Comparison of ENCODE assay signal across 9 mouse cellular contexts in genomic region chr19:5511074-5511632, GRCm38 (mm10). TPM values are rescaled to one million over a fixed set of nuclear protein-coding genes. Genes with fewer than 3 reads are reported as not detected.
A peak's percentile ranks its signal among the peaks of the same experiment; 100 is the strongest.
DNase-seq lines count a peak whose midpoint lies in the region; ATAC-seq and TF ChIP-seq lines count a peak whose summit lies in the region.
"Had no signal": no experiment of that assay in that cellular context is flagged by ENCODE, and none has a peak within 500 bp of the region (broad histone marks: within the 10 kb centered on the region; RNA-seq: fewer than 3 reads in every experiment).

No protein-coding gene starts in this region.

- H3K4me3 ChIP-seq in gastrocnemius, adult 2 months: peak overlapping the region; percentile 93
- H3K4me3 ChIP-seq in CH12.LX (replicated peaks in 1 of 3; ENCODE audit: low read depth in 2 of 3, low read length in 2 of 3, poor library complexity in 1 of 3): peak overlapping the region; percentile 56 to 64 (median 63)
- peak overlapping the region; percentile 58 for H3K4me3 ChIP-seq in forebrain, embryonic 15.5 days
- H3K4me3 ChIP-seq in liver, embryonic 14.5 days (ENCODE audit: insufficient read depth in 1 of 2, low read depth in 2 of 2, low read length in 2 of 2): peak overlapping the region; percentile 70 to 74

- TF ChIP-seq CTCF in gastrocnemius, adult 2 months (IDR thresholded peaks at IDR 0.05): no peak
- no peak for TF ChIP-seq CTCF in CH12.LX (conservative IDR thresholded peaks at IDR 0.05 in 1 of 2, IDR thresholded peaks at IDR 0.05 in 1 of 2; ENCODE audit: low read depth in 2 of 2, low read length in 2 of 2)
- no peak for TF ChIP-seq CTCF in liver, embryonic 14.5 days (IDR thresholded peaks at IDR 0.05; ENCODE audit: low read depth)

- H3K27me3 ChIP-seq in CH12.LX (replicated peaks): peaks cover 3% of the 10 kb centered on the region
- no peaks in the 10 kb centered on the region for H3K27me3 ChIP-seq in forebrain, embryonic 15.5 days
- H3K27me3 ChIP-seq in liver, embryonic 14.5 days (ENCODE audit: control insufficient read depth, insufficient read depth, low read length): no peaks in the 10 kb centered on the region

- H3K4me2 ChIP-seq in CH12.LX (ENCODE audit: insufficient read depth, low read depth, poor library complexity, severe bottlenecking): peak overlapping the region; percentile 86
- peak overlapping the region; percentile 71 for H3K4me2 ChIP-seq in forebrain, embryonic 15.5 days (replicated peaks)
- peak overlapping the region; percentile 99 for H3K4me2 ChIP-seq in liver, embryonic 14.5 days (ENCODE audit: low read depth)

- WGBS in forebrain, embryonic 15.5 days: 51% methylated on average over 14 of the region's 15 CpGs
- 20% methylated on average over 15 of the region's 15 CpGs for WGBS in liver, embryonic 14.5 days (ENCODE audit: insufficient replicate concordance)

- H3K27ac ChIP-seq in gastrocnemius, adult 2 months: peak overlapping the region; percentile 89
- H3K27ac ChIP-seq in CH12.LX (ENCODE audit: insufficient read depth, low read depth): no peak overlapping the region
- peak overlapping the region; percentile 77 for H3K27ac ChIP-seq in forebrain, embryonic 15.5 days (replicated peaks)
- peak overlapping the region; percentile 21 for H3K27ac ChIP-seq in liver, embryonic 14.5 days

- 0 out of 2 replicates have a peak, but pooled peaks have one; percentile 16 for ATAC-seq in forebrain, embryonic 15.5 days (replicated peaks)
- ATAC-seq in liver, embryonic 14.5 days (ENCODE audit: insufficient read depth): no peak

- no peaks in the 10 kb centered on the region for H3K9me3 ChIP-seq in CH12.LX (replicated peaks; ENCODE audit: low read length)
- no peaks in the 10 kb centered on the region for H3K9me3 ChIP-seq in forebrain, embryonic 15.5 days
- H3K9me3 ChIP-seq in liver, embryonic 14.5 days (ENCODE audit: control insufficient read depth, low read length): no peaks in the 10 kb centered on the region

- H3K36me3 ChIP-seq in CH12.LX (replicated peaks in 1 of 2; ENCODE audit: control insufficient read depth in 1 of 2, insufficient read depth in 1 of 2, low read length in 1 of 2): no peaks in the 10 kb centered on the region
- H3K36me3 ChIP-seq in forebrain, embryonic 15.5 days: no peaks in the 10 kb centered on the region
- no peaks in the 10 kb centered on the region for H3K36me3 ChIP-seq in liver, embryonic 14.5 days (replicated peaks; ENCODE audit: control insufficient read depth, insufficient read depth, low read depth)

- peaks cover 6 to 31% of the 10 kb centered on the region in 2 experiments for H3K4me1 ChIP-seq in CH12.LX (ENCODE audit: control insufficient read depth in 1 of 2, insufficient read depth in 2 of 2)
- H3K4me1 ChIP-seq in forebrain, embryonic 15.5 days: peaks cover 27% of the 10 kb centered on the region
- peaks cover 21 to 32% of the 10 kb centered on the region in 2 experiments for H3K4me1 ChIP-seq in liver, embryonic 14.5 days (replicated peaks; ENCODE audit: control insufficient read depth in 2 of 2, insufficient read depth in 2 of 2, low read length in 1 of 2)

- dilution Hi-C loops in CH12.LX (cut with MboI; ENCODE audit: extremely low pct_ligation_motif_present, extremely low pct_unique_long_range_greater_than_20kb, low sequenced_read_pairs): no loop called here

- TF ChIP-seq EP300 in CH12.LX (IDR thresholded peaks at IDR 0.05; ENCODE audit: low read length): no peak
- TF ChIP-seq EP300 in liver, embryonic 14.5 days (IDR thresholded peaks at IDR 0.05; ENCODE audit: low read depth): no peak

- DNase-seq in gastrocnemius, adult 2 months: no peak
- DNase-seq in gastrocnemius, postnatal 4 days (ENCODE audit: low spot score in 2 of 2): no peak
- DNase-seq in CH12.LX (ENCODE audit: extremely low read depth): no peak
- no peak for DNase-seq in liver, embryonic 14.5 days (ENCODE audit: low read depth in 3 of 3, low spot score in 3 of 3)
- no peak for DNase-seq in cerebellum, adult 8-10 months
- DNase-seq in layer of hippocampus, adult 9-10 months (ENCODE audit: low spot score): no peak
- DNase-seq in left cerebral cortex, postnatal 14 days (ENCODE audit: low spot score in 2 of 2): no peak

- intact Hi-C loops in gastrocnemius, adult 2 months (cut with DNase I): loop anchor here (2.0 kb wide), 1 partner anchor 20 kb away; the partner anchor contains the start of gene Cfl1
- intact Hi-C loops in left cerebral cortex, postnatal 14 days (cut with DNase I): no loop called here

- no peak for TF ChIP-seq RAD21 in CH12.LX (IDR thresholded peaks at IDR 0.05; ENCODE audit: low read depth, low read length)

- H3K79me2 ChIP-seq in CH12.LX (replicated peaks; ENCODE audit: control insufficient read depth, extremely low read depth, insufficient read depth, poor library complexity, severe bottlenecking): no peaks in the 10 kb centered on the region

- no peak for TF ChIP-seq POLR2A in CH12.LX (IDR thresholded peaks at IDR 0.05; ENCODE audit: low read depth, low read length)

- peak overlapping the region; percentile 61 for H3K9ac ChIP-seq in CH12.LX (ENCODE audit: insufficient read depth, low read depth)
- peak overlapping the region; percentile 49 for H3K9ac ChIP-seq in forebrain, embryonic 15.5 days (replicated peaks)
- H3K9ac ChIP-seq in liver, embryonic 14.5 days (replicated peaks): peak overlapping the region; percentile 83

- in situ Hi-C loops in CH12.LX (cut with MboI; ENCODE audit: low pct_ligation_motif_present, low pct_unique_long_range_greater_than_20kb, low sequenced_read_pairs): no loop called here

TF ChIP-seq in CH12.LX, 34 proteins besides CTCF, POLR2A, EP300 and RAD21:
- TF ChIP-seq IRF4 (IDR thresholded peaks at IDR 0.05; ENCODE audit: low read depth, low read length) (no peak), MAX (IDR thresholded peaks at IDR 0.05; ENCODE audit: low read length) (0 out of 2 replicates have a peak, but pooled peaks have one; percentile 19), CHD1 (IDR thresholded peaks at IDR 0.05; ENCODE audit: low read depth, low read length) (0 out of 2 replicates have a peak, but pooled peaks have one; percentile 5), ZMIZ1 (IDR thresholded peaks at IDR 0.05; ENCODE audit: low read depth, low read length) (0 out of 2 replicates have a peak, but pooled peaks have one; percentile 6), ZNF384 (IDR thresholded peaks at IDR 0.05; ENCODE audit: low read depth, low read length) (no peak)

RNA-seq across cellular contexts. Expression of gene Snx32, which starts 0.8 kb away (rescaled TPM):
- 1 to 10 TPM; 5.8 to 8.0 TPM for total RNA-seq in gastrocnemius, adult 2 months (2021)
- 1 to 10 TPM; 8.4 to 9.3 TPM for total RNA-seq in gastrocnemius, postnatal 4 days (2021)
- total RNA-seq in CH12.LX (2012; rRNA removed) (2.7 and 2.8 TPM in 2 replicates), CH12.LX (2014; rRNA removed) (0.75 and 0.96 TPM in 2 replicates)
- polyA plus RNA-seq in CH12.LX (2012; ENCODE audit: insufficient read length, low read depth): 1.2 and 2.4 TPM in 2 replicates
- polyA plus RNA-seq in forebrain, embryonic 15.5 days (2015; fragmentation: Nextera tagmentation; extraction: Ambion mirVana): 71.9 and 72.8 TPM in 2 replicates
- 9.0 and 9.3 TPM in 2 replicates for polyA plus RNA-seq in liver, embryonic 14.5 days (2012; rRNA removed)
- polyA plus RNA-seq in liver, embryonic 14.5 days (2014; fragmentation: Nextera tagmentation; extraction: Ambion mirVana): 4.7 and 5.5 TPM in 2 replicates
- 10 to 100 TPM; 78.7 to 83.6 TPM for total RNA-seq in left cerebral cortex, postnatal 14 days (2021)

RNA-seq across cellular contexts. Expression of gene 1700020D05Rik, which starts 7.6 kb away (rescaled TPM):
- total RNA-seq in gastrocnemius, adult 2 months (2021): 1 to 10 TPM in 1 of 2 experiments, under 1 TPM in 1; 0.92 to 1.6 TPM
- total RNA-seq in gastrocnemius, postnatal 4 days (2021): 1 to 10 TPM; 1.3 to 1.8 TPM
- total RNA-seq in CH12.LX (2012; rRNA removed) (0.25 and 0.34 TPM in 2 replicates), CH12.LX (2014; rRNA removed) (0.23 TPM in 1 of 2 replicates, not detected in the other)
- polyA plus RNA-seq in CH12.LX (2012; ENCODE audit: insufficient read length, low read depth): 0.33 TPM in 1 of 2 replicates, not detected in the other
- 0.39 and 0.49 TPM in 2 replicates for polyA plus RNA-seq in forebrain, embryonic 15.5 days (2015; fragmentation: Nextera tagmentation; extraction: Ambion mirVana)
- 0.81 TPM in 2 replicates for polyA plus RNA-seq in liver, embryonic 14.5 days (2012; rRNA removed)
- polyA plus RNA-seq in liver, embryonic 14.5 days (2014; fragmentation: Nextera tagmentation; extraction: Ambion mirVana): not detected in 2 replicates
- total RNA-seq in left cerebral cortex, postnatal 14 days (2021): 1 to 10 TPM; 5.9 to 6.0 TPM

RNA-seq across cellular contexts. Expression of gene Cfl1, which starts 20.9 kb away (rescaled TPM):
- total RNA-seq in gastrocnemius, adult 2 months (2021): 10 to 100 TPM; 52.8 to 72.0 TPM
- 100 to 1,000 TPM; 557 to 593 TPM for total RNA-seq in gastrocnemius, postnatal 4 days (2021)
- 818 and 982 TPM in 2 replicates for total RNA-seq in CH12.LX (2012; rRNA removed)
- 932 and 999 TPM in 2 replicates for total RNA-seq in CH12.LX (2014; rRNA removed)
- 1,768 and 1,993 TPM in 2 replicates for polyA plus RNA-seq in CH12.LX (2012; ENCODE audit: insufficient read length, low read depth)
- polyA plus RNA-seq in forebrain, embryonic 15.5 days (2015; fragmentation: Nextera tagmentation; extraction: Ambion mirVana): 3,659 and 3,744 TPM in 2 replicates
- 432 and 443 TPM in 2 replicates for polyA plus RNA-seq in liver, embryonic 14.5 days (2012; rRNA removed)
- polyA plus RNA-seq in liver, embryonic 14.5 days (2014; fragmentation: Nextera tagmentation; extraction: Ambion mirVana): 1,304 and 1,332 TPM in 2 replicates
- 1,000 to 10,000 TPM; 1,767 to 1,844 TPM for total RNA-seq in left cerebral cortex, postnatal 14 days (2021)

RNA-seq across cellular contexts. Expression of gene Mus81, which starts 23.0 kb away (rescaled TPM):
- 10 to 100 TPM; 20.1 to 23.3 TPM for total RNA-seq in gastrocnemius, adult 2 months (2021)
- total RNA-seq in gastrocnemius, postnatal 4 days (2021): 10 to 100 TPM; 28.9 to 30.9 TPM
- total RNA-seq in CH12.LX (2012; rRNA removed) (28.8 and 31.1 TPM in 2 replicates), CH12.LX (2014; rRNA removed) (18.0 and 20.4 TPM in 2 replicates)
- 29.3 and 30.2 TPM in 2 replicates for polyA plus RNA-seq in CH12.LX (2012; ENCODE audit: insufficient read length, low read depth)
- polyA plus RNA-seq in forebrain, embryonic 15.5 days (2015; fragmentation: Nextera tagmentation; extraction: Ambion mirVana): 55.3 and 60.7 TPM in 2 replicates
- polyA plus RNA-seq in liver, embryonic 14.5 days (2012; rRNA removed): 11.3 and 11.4 TPM in 2 replicates
- 13.8 and 15.6 TPM in 2 replicates for polyA plus RNA-seq in liver, embryonic 14.5 days (2014; fragmentation: Nextera tagmentation; extraction: Ambion mirVana)
- 10 to 100 TPM; 33.7 to 37.0 TPM for total RNA-seq in left cerebral cortex, postnatal 14 days (2021)

RNA-seq across cellular contexts. Expression of gene Efemp2, which starts 37.4 kb away (rescaled TPM):
- 1 to 10 TPM; 3.4 to 6.6 TPM for total RNA-seq in gastrocnemius, adult 2 months (2021)
- total RNA-seq in gastrocnemius, postnatal 4 days (2021): 10 to 100 TPM; 57.2 to 68.1 TPM
- 0.51 and 0.59 TPM in 2 replicates for total RNA-seq in CH12.LX (2012; rRNA removed)
- not detected in 2 replicates for total RNA-seq in CH12.LX (2014; rRNA removed)
- polyA plus RNA-seq in CH12.LX (2012; ENCODE audit: insufficient read length, low read depth): 0.50 and 1.5 TPM in 2 replicates
- polyA plus RNA-seq in forebrain, embryonic 15.5 days (2015; fragmentation: Nextera tagmentation; extraction: Ambion mirVana): 30.1 TPM in 2 replicates
- polyA plus RNA-seq in liver, embryonic 14.5 days (2012; rRNA removed): 11.4 and 17.5 TPM in 2 replicates
- 11.4 and 11.6 TPM in 2 replicates for polyA plus RNA-seq in liver, embryonic 14.5 days (2014; fragmentation: Nextera tagmentation; extraction: Ambion mirVana)
- 10 to 100 TPM; 14.5 to 15.9 TPM for total RNA-seq in left cerebral cortex, postnatal 14 days (2021)
- total RNA-seq: hematopoietic stem cell, adult 5-6 weeks had no signal

Comparison
In these comparisons a context has a peak if more than half of its experiments do, and no peak if none do; other contexts are left out.
1. RNA of gene Cfl1, which starts 20.9 kb away (total RNA-seq): 1,767 to 1,844 TPM in left cerebral cortex, postnatal 14 days, 818 to 999 TPM in CH12.LX and 557 to 593 TPM in gastrocnemius, postnatal 4 days; 52.8 to 72.0 TPM in gastrocnemius, adult 2 months; every median in the first group is over 4 times any median in the second.
2. RNA of gene Snx32, which starts 0.8 kb away (total RNA-seq): 78.7 to 83.6 TPM in left cerebral cortex, postnatal 14 days; 8.4 to 9.3 TPM in gastrocnemius, postnatal 4 days, 5.8 to 8.0 TPM in gastrocnemius, adult 2 months and 0.75 to 2.8 TPM in CH12.LX; every median in the first group is over 4 times any median in the second.
3. Peak in every context shown above with its lines, with median percentiles within 50 percentile points of each other: H3K4me3 ChIP-seq, H3K4me2 ChIP-seq and H3K9ac ChIP-seq.